Mouse (Mus musculus) embryonic facial prominence, embryonic 13.5 days (tissue): Measurements from ENCODE around the gene Slc25a21. TPM values are rescaled to one million over a fixed set of nuclear protein-coding genes. Genes with fewer than 3 reads are reported as not detected.

ENCODE experiments used
- ATAC-seq: fragments of 200-750 bp; cut with Nextera tagmentation; 2 replicates; pipeline ENCODE4 v1.8.0; 2017; ENCODE audit warnings: low read depth; ENCODE audit not compliant: insufficient number of reproducible peaks, insufficient read depth, low FRiP score, low TSS enrichment
- H3K27ac ChIP-seq: fragments of 300-500 bp; sonication (generic); 2 replicates; pipeline ENCODE4 v1.5.1; 2015; ENCODE audit warnings: moderate library complexity, mild to moderate bottlenecking, inconsistent platforms
- H3K27me3 ChIP-seq: fragments of 300-500 bp; sonication (generic); 2 replicates; pipeline ENCODE4 v1.6.1; 2015; ENCODE audit warnings: mild to moderate bottlenecking, inconsistent platforms
- H3K36me3 ChIP-seq: fragments of 300-500 bp; sonication (generic); 2 replicates; pipeline ENCODE4 v1.6.1; 2015; ENCODE audit warnings: mild to moderate bottlenecking, inconsistent platforms
- H3K4me1 ChIP-seq: fragments of 300-500 bp; sonication (generic); 2 replicates; pipeline ENCODE4 v1.6.1; 2015; ENCODE audit warnings: inconsistent platforms
- H3K4me2 ChIP-seq: fragments of 300-500 bp; sonication (generic); 2 replicates; pipeline ENCODE4 v1.6.1; 2015; ENCODE audit warnings: moderate library complexity, mild to moderate bottlenecking, inconsistent platforms
- H3K4me3 ChIP-seq: fragments of 300-500 bp; sonication (generic); 2 replicates; pipeline ENCODE4 v1.5.1; 2015; ENCODE audit warnings: mild to moderate bottlenecking, inconsistent platforms
- H3K9ac ChIP-seq: fragments of 300-500 bp; sonication (generic); 2 replicates; pipeline ENCODE4 v1.6.1; 2015; ENCODE audit warnings: mild to moderate bottlenecking, inconsistent platforms
- H3K9me3 ChIP-seq: fragments of 300-500 bp; sonication (generic); 2 replicates; pipeline ENCODE4 v1.6.1; 2016; ENCODE audit warnings: inconsistent platforms
- WGBS: fragments of 180-500 bp; shearing (Covaris S2); methylation state at CpG from one replicate; pipeline ENCODE4 v1.1.7; 2015; ENCODE audit warnings: mixed read lengths; 5-methylcytosine and 5-hydroxymethylcytosine counted together
- polyA plus RNA-seq: library from polyadenylated mRNA; unstranded; fragments of >200 nt; fragmentation: Nextera tagmentation; extraction: Ambion mirVana; gene quantifications from 2 replicates; pipeline ENCODE4 v1.2.1, GENCODE M21; 2015

The Slc25a21 gene
- polyA plus RNA-seq, 1 experiment from 2014 or later, result 0.76 TPM

DNA sequence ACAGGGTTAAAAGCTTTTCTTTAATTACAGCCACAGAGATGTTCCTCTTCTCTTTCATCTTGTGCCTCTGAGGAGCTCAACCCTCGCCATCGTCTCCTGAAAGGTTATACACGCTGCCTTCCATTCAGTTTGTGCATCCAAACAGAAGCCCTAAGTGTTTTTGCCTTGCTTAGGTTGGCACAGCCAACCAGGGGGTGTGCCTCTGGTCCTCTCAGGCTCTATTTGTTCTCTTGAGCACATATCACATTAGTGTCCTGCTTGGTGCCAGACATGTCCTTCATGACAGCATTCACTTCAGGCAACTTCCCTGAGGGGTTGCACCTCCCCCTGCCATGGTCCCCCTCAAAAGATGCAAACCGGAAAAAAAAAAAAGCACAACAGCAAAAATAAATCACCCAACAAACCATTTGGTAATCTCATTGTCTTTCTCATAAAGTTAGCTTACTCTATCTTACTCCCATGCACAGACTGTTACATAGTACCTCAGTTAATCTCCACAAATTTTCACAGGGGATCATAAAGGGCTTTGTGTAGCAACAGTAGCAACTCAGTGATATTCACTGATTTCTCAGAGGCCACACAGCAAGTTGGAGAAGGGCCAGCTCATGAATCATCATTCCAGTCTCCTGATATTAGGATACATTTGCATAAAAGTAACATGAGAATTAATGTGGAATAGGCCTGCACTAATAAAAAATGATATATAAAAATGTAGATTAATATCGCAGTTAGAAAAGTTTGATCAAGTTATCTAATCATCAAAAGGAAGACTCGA lies 398.4 kb downstream of the Slc25a21 start:
- Histone ChIP-seq H3K4me3 (no peak overlapping the region), H3K4me2 (no peak overlapping the region), H3K36me3 (no peaks in the 10 kb centered on the region), H3K9ac (no peak overlapping the region), H3K9me3 (no peaks in the 10 kb centered on the region), H3K27me3 (no peaks in the 10 kb centered on the region), H3K27ac (no peak overlapping the region), H3K4me1 (no peaks in the 10 kb centered on the region)
- no peak for ATAC-seq
- 56% methylated on average over 6 of the region's 6 CpGs for WGBS

DNA sequence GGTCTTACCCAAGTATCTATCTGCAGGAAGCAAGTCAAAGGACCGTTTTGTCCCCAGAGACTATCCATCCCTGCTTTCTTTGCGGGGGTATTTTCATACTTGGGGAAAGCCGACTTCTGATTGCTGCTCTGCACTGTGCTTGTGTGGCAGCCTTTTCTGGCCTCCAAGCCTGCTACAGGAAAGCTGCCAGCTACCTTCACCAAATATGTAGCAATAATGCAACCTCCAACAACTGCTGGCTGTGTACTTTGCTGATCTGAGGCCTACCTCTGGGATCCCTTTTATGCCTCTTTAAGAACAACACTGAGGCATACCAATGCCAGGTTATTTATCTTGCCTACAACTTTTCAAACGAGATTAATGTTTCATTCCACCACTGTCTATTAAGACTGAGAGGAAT lies 408.0 kb downstream of the Slc25a21 start:
- no peak for ATAC-seq
- Histone ChIP-seq H3K9ac (no peak overlapping the region), H3K4me3 (no peak overlapping the region), H3K9me3 (no peaks in the 10 kb centered on the region), H3K27ac (no peak overlapping the region), H3K27me3 (no peaks in the 10 kb centered on the region), H3K4me1 (no peaks in the 10 kb centered on the region), H3K4me2 (no peak overlapping the region), H3K36me3 (no peaks in the 10 kb centered on the region)
- WGBS, result 67% methylated on average over 4 of the region's 4 CpGs

DNA sequence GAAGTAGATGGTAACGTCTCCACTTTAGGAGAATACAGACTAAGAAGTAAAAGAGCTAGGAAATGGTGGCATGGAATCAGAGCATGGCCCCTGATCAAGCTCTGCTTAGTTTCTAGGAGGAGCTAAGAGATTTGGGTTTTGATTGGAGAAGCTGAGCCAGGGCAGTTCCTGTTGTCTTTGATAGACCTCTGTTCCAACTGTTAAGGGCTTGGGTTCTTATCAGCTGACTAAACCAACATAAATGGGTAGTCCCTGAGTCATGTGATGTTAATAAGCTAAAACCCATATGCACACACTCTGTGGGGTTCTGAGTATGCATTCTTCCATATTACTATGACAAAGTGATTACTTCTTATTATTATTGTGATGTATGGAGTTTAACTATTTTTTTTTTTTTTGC lies 412.0 kb downstream of the Slc25a21 start:
- 81% methylated on average over 1 of the region's 1 CpGs for WGBS
- no peak overlapping the region for H3K9ac ChIP-seq
- peaks cover 5% of the 10 kb centered on the region; the same call in 1 of the 2 replicates for H3K4me1 ChIP-seq

DNA sequence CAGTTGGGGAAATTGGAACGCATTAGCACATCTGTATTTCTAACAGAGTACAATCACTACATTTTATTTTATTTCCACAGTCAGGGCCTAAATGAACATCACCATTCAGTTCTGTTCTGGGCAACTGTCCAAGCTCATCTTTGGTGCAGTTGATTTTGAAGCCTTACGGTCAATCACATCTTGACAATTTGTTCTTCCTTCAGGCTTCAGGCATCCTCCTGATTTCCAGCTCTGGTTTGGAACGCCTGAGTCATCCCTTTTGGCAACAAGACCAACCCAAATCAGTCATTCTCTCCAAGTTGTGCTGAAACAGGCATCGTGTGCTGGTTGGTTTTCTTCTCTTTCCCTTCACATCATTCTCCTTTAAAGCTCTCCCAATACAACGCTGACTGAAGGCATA lies 416.1 kb downstream of the Slc25a21 start:
- H3K4me1 ChIP-seq, result peaks cover 5% of the 10 kb centered on the region; the same call in 1 of the 2 replicates
- no peaks in the 10 kb centered on the region for H3K36me3 ChIP-seq
- no peak overlapping the region for H3K4me2 ChIP-seq
- H3K9me3 ChIP-seq, result no peaks in the 10 kb centered on the region
- no peak overlapping the region for H3K4me3 ChIP-seq
- no peak overlapping the region for H3K27ac ChIP-seq
- H3K9ac ChIP-seq, result no peak overlapping the region
- ATAC-seq, result no peak
- WGBS, result 69% methylated on average over 5 of the region's 5 CpGs
- H3K27me3 ChIP-seq, result 0 out of 2 replicates have a peak, but pooled peaks cover 3% of the 10 kb centered on the region

More for the DNA sequence above, 412.0 kb downstream of the Slc25a21 start:
- no peaks in the 10 kb centered on the region for H3K9me3 ChIP-seq
- ATAC-seq, result no peak
- H3K4me3 ChIP-seq, result no peak overlapping the region
- no peaks in the 10 kb centered on the region for H3K36me3 ChIP-seq
- 0 out of 2 replicates have a peak, but pooled peaks cover 1% of the 10 kb centered on the region for H3K27me3 ChIP-seq
- H3K4me2 ChIP-seq, result no peak overlapping the region
- no peak overlapping the region for H3K27ac ChIP-seq

DNA sequence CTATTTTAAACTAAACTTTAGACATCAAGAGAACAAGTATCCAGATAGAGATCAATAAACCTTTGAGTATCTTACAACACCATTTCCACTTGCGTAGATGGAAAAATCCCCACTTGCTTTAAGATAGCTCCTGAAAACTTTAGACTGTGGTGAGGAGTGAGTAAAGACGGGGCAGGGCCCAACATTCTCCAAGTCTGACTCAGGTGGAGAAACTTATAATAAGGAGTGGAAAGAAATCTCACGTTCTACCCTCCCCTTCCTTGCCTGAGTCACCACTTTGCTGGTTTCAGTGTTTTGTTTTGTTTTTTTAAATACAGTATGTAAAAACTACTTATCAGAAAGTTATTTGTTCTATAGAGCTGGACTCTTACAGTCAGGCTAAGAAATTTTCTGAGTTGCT lies 417.7 kb downstream of the Slc25a21 start:
- Histone ChIP-seq H3K4me1 (peaks cover 5% of the 10 kb centered on the region; the same call in 1 of the 2 replicates), H3K9ac (no peak overlapping the region), H3K4me2 (no peak overlapping the region), H3K27ac (no peak overlapping the region), H3K36me3 (no peaks in the 10 kb centered on the region), H3K4me3 (no peak overlapping the region), H3K27me3 (0 out of 2 replicates have a peak, but pooled peaks cover 3% of the 10 kb centered on the region), H3K9me3 (no peaks in the 10 kb centered on the region)
- ATAC-seq, result no peak
- 86% methylated on average over 3 of the region's 3 CpGs for WGBS

DNA sequence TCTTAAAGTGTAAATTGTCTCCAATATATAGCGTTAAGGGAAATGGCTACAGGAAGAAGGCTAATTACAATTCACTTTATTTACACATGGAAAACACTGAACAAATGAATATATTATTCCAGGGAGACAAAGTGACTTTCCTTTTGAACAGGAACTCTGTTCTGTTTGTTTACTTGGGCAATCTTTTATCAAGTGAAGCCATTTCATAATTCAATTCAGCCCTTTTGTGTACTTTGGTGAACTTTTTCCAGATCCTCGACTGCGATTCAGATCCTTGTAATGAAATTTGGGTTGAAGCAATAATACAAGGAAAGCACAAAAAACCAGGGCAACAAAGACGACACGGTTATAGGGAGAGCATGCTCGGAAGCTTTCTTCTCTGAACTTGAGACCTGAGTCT lies 423.3 kb downstream of the Slc25a21 start:
- no peak overlapping the region for H3K27ac ChIP-seq
- H3K4me2 ChIP-seq, result no peak overlapping the region
- H3K4me3 ChIP-seq, result no peak overlapping the region
- ATAC-seq, result no peak
- H3K9me3 ChIP-seq, result no peaks in the 10 kb centered on the region
- no peaks in the 10 kb centered on the region for H3K4me1 ChIP-seq
- H3K27me3 ChIP-seq, result no peaks in the 10 kb centered on the region
- H3K36me3 ChIP-seq, result no peaks in the 10 kb centered on the region
- H3K9ac ChIP-seq, result no peak overlapping the region
- WGBS, result 40% methylated on average over 6 of the region's 6 CpGs

DNA sequence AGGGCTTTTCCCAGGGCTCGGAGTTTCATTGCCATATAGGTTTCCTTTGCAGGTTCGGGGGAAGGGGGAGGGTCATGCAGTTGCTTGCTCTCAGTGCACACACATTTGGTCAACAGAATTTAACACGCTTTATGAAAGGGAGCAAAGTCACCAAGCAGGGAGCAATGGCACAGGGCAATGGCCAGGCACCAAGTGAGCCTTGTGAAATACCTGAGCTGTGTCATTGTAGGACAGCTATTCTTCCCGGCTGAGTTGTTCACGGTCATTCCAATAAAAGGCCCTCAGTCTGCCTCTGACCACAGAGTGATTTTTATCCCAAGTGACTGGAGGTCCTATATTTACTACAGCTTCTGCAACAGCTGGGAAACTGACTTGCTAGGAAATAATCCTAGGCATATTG lies 427.9 kb downstream of the Slc25a21 start:
- Histone ChIP-seq H3K36me3 (no peaks in the 10 kb centered on the region), H3K9ac (no peak overlapping the region), H3K27me3 (no peaks in the 10 kb centered on the region), H3K4me3 (no peak overlapping the region), H3K27ac (no peak overlapping the region), H3K9me3 (no peaks in the 10 kb centered on the region), H3K4me2 (no peak overlapping the region), H3K4me1 (0 out of 2 replicates have a peak, but pooled peaks cover 3% of the 10 kb centered on the region)
- 75% methylated on average over 5 of the region's 5 CpGs for WGBS
- no peak for ATAC-seq

DNA sequence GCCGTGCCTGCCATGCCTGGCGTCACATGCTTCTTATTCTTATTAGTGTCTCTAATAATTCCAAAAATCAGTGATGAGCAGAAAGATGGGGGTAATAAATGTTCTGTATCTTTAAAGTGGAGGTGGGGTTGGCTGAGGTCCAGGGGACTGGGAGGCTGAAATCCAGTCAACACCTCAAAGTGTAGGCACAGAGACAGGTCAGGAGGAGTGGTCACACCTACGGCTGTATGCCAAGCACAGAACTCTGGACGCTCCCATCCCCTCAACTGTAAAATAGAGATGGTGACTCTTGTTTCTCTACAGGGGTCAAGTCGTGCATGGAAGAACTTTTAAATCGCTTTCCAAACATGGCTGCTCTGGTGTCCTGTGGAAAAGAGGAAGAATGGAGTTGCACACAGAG lies 429.8 kb downstream of the Slc25a21 start:
- 0 out of 2 replicates have a peak, but pooled peaks cover 3% of the 10 kb centered on the region for H3K4me1 ChIP-seq
- H3K4me3 ChIP-seq, result no peak overlapping the region
- no peak overlapping the region for H3K9ac ChIP-seq
- 82% methylated on average over 6 of the region's 6 CpGs for WGBS
- no peaks in the 10 kb centered on the region for H3K36me3 ChIP-seq
- no peaks in the 10 kb centered on the region for H3K9me3 ChIP-seq
- no peak overlapping the region for H3K27ac ChIP-seq
- H3K27me3 ChIP-seq, result no peaks in the 10 kb centered on the region
- no peak for ATAC-seq
- no peak overlapping the region for H3K4me2 ChIP-seq

DNA sequence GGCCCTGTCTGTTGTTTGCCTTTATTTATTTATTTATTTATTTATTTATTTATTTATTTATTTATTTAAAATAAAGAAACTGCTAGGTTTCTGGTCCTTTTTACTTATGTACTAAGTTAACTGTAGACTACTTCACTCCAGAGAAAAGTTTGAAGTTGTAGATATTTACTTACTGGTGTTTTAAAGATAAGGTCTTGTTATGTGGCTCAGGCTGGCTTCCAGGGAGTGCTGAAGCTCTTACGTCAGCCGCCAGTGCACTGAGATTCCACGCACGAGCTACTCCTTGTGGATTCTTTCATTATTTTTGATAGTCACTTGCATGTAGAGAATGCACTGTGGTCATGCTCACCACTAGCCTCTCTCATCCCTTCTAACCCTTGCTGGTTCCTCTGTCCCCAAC lies 460.2 kb downstream of the Slc25a21 start:
- ATAC-seq, result no peak
- H3K9me3 ChIP-seq, result no peaks in the 10 kb centered on the region
- H3K4me3 ChIP-seq, result no peak overlapping the region
- 85% methylated on average over 4 of the region's 4 CpGs for WGBS
- no peak overlapping the region for H3K4me2 ChIP-seq
- no peak overlapping the region for H3K27ac ChIP-seq
- no peaks in the 10 kb centered on the region for H3K4me1 ChIP-seq
- H3K36me3 ChIP-seq, result no peaks in the 10 kb centered on the region
- H3K9ac ChIP-seq, result no peak overlapping the region
- no peaks in the 10 kb centered on the region for H3K27me3 ChIP-seq

DNA sequence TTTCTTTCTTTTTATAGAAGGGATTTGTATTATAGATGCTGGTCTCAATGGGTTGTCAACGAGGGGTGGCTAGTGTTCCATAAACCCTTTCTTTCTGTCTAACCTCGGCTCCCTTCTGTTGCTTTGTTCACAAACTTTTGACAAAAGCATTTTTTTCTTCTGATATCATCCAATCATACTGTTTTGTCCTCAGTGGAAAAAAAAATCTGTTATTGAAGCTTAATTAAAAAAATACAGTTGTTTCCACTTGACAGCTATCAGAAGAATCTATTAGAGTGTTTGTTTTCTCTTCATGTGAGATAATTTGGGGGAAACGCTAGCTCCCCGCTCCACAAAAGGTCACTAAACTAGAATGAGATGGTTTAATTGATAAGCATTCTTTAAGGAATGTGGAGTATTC lies 469.6 kb downstream of the Slc25a21 start:
- H3K27ac ChIP-seq, result no peak overlapping the region
- peaks cover 6% of the 10 kb centered on the region; the same call in 1 of the 2 replicates for H3K4me1 ChIP-seq
- 46% methylated on average over 4 of the region's 4 CpGs for WGBS
- H3K4me3 ChIP-seq, result no peak overlapping the region
- H3K9ac ChIP-seq, result no peak overlapping the region
- no peaks in the 10 kb centered on the region for H3K36me3 ChIP-seq
- no peaks in the 10 kb centered on the region for H3K9me3 ChIP-seq
- H3K27me3 ChIP-seq, result peaks cover 5% of the 10 kb centered on the region
- H3K4me2 ChIP-seq, result no peak overlapping the region
- no peak for ATAC-seq

DNA sequence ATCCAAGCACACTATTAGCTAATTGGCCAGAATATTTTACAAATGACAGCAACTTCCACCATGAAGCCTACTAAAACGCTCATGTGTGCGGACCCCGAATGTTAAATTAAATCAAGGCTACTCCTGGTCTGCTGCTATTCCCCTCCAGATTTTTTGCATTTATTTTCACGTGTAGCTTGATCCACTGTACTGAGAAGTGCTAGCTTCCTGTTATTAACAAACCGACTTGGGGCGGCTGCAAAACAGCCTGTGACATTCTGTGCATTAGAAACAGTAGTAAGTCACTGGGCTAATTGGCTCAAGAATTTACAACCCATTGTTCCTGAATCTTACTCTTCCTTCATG lies 478.6 kb downstream of the Slc25a21 start:
- Histone ChIP-seq H3K9me3 (no peaks in the 10 kb centered on the region), H3K4me1 (peaks cover 24% of the 10 kb centered on the region), H3K27me3 (peaks cover 74% of the 10 kb centered on the region), H3K36me3 (no peaks in the 10 kb centered on the region), H3K4me2 (peak overlapping the region; percentile 40), H3K4me3 (no peak overlapping the region), H3K9ac (no peak overlapping the region), H3K27ac (no peak overlapping the region; the same call in 1 of the 2 replicates)
- WGBS, result 15% methylated on average over 6 of the region's 6 CpGs
- ATAC-seq, result peak; percentile 68

DNA sequence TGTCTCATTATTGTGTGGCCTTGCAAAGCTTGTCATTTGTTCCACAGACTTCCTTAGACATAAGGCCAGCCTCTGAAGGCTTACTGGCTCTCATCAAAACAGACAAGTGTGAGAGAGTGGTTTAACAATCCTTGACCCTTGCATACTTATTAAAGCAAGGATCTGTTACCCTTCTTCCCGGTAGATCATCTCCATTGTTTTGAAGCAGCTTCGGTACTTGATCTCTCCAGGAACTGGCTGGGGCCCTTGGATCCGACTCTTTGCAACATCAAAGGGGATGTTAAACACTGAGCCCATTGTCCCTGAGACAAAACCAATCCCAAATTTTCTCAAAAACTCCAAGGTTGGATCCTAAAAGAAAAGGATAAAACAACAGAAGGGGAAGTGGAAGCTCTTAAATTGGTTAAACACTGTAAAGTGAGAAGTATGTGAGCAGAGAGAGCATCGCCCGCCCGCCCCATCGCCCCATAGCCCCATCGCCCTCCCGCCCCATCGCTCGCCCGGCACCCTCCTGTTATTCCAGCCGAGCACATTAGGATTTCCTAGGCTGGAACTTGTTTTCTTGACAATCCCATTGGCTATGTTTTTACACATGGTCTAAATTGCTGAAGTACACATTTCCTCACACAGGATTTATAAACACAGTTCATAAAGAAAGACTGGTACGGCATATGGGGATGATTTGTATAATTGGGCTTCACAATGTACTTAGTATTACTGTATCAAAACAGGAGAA lies 479.1 kb downstream of the Slc25a21 start:
- ATAC-seq, result peak; percentile 63
- H3K27me3 ChIP-seq, result peaks cover 73% of the 10 kb centered on the region
- H3K9me3 ChIP-seq, result no peaks in the 10 kb centered on the region
- peaks cover 24% of the 10 kb centered on the region for H3K4me1 ChIP-seq
- peak overlapping the region; percentile 44; the same call in 1 of the 2 replicates for H3K27ac ChIP-seq
- H3K9ac ChIP-seq, result no peak overlapping the region
- no peaks in the 10 kb centered on the region for H3K36me3 ChIP-seq
- 7% methylated on average over 14 of the region's 14 CpGs for WGBS
- H3K4me3 ChIP-seq, result no peak overlapping the region
- H3K4me2 ChIP-seq, result peak overlapping the region; percentile 40
